Mouse (Mus musculus): ENCODE measurements around the gene Bnc2.

The Bnc2 gene

DNA sequence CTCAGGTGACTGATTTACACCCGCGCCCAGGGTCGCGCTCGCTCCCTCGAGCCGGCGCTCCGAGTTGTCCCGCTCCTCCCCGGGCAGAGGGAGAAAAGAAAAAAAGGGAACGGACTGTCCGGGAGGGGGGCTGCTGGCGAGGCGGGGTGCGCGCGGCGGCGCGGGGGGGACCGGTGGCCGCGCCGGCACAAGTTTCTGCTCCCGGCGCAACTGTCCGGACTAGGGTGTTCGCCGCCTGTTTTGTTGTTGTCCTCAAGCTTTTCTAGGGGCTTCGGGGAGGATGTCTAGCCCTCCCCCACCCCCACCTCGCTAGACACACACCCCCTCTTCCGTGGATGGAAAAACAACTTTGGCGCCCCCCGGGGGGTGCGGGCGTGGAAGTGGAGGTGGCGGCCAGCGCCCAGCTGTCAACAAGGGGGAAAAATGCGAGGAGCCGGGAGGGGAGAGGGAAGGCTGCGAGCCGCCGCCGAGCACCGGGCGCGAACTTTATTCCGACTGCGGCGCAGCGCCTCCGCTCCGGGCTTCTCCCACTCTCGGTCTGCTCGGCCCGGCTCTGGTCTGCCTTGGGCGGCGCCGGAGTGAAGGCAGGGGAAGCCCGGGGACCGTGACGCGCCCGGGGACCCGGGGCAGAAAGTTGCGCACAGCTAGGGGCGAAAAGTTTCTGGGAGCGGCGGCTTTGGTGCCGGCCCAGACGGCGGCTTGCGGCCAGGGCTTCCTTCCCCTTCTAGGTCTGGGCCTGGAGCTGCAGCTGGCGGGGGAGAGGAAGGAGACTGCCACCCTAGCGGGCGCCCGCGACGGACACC, at the start of gene Bnc2:
TSS of gene Bnc2 (minus strand) at position 105 of the 803 bp plus-strand sequence.
- peak; percentile 4 for DNase-seq

DNA sequence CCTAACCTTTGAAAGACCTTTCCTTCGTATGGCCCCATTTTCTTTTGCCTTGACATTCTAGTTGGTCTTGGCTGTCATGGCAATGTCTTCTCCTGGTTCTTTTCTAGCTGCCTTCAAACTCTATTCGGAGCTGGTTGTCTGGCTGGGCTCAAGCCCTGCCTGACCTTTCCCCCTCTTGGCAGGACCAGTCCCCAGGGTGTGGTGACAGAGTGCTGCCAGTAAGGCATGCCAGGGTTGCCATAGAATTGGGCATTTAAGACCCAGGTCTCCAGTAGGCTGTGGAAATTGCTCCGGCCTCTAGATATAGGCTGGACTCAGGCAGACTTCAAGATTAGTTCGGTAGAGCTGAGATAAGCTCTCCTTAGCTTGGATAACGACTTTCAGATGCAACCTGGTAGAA, 32.9 kb upstream of the Bnc2 start:
- DNase-seq: no peak

- no peak for DNase-seq
Observed at GRCm38 (mm10) chr4:84685521-84686366, 10.7 kb upstream of the Bnc2 start.

DNA sequence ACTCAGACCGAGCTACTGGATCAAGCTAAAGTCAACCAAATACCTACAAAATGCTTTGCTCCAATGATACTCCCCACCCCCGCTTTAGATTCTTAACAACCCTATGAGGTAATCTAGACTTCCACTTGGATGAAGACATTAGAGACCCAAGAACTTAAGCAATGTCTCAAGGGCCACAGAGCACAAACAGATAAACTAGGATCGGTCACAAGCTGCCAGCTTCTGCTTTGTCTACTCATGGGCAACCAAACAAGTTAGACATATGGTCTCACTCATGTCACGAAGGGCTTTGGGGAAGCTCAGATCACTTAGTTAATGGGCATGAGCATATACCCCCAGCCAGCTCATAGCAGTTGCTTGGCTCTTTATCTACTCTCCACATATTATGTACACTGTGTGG, 9.9 kb upstream of the Bnc2 start:
- no peak for DNase-seq

DNA sequence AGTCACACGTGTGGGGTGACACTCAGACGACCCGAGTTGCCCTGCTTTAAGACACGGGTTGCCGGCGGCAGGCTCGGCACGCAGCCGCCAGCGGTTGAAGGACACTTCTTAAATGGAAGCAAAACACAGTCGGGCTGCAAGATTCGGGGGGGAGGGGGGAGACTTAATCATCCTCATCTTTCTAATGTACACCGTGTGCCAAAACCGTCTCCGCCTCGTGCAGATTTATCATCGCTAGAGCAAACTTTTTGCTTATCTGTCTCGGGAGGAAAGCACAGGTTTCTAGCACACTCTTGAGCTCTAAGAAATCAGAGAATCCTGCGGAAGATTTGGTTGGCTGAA, 870 bp upstream of the Bnc2 start:
- DNase-seq: no peak

DNA sequence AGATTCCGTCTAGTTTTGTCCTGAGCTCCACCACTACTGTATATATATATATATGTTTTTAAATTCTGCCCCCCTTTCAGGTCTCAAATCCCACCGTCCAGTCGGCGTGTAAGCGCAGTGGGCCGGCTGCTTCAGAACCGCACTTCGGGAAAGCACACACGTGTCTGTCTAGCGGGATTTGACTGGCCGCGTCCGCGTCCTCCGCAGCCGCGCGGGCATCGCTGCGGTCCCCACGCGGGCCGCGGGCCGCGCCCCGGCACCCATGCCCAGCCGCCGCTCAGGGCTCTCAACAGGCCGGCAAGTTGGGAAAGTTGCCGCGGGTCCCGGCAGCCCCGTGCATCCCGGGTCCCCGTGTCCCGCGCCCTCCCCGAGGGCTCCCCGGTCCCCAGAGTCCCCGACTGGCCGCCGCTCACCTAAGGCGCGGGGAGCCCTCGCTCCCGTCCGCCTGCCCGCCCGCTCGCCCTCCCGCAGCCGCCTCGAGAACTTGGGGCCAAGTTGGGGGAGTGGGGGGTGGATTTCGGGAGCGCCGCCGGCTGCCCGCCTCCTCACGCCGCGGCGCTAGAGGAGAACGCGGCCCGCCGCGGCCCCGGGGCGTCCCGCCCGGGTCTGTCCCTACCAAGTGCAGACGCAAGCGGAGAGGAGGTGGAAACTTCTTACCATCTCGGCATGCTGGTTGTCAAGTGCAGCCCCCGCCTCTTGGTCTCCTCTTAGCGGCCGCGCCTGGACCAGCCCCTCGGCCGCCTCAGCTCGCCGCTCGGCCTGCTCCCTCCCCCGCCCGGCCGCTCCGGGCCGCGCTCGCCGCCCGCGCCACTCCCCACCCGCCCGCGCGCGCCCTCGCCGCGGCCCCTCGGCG, 531 bp downstream of the Bnc2 start:
- no peak for DNase-seq

- DNase-seq: no peak
Observed at GRCm38 (mm10) chr4:84673681-84674307, 1.3 kb downstream of the Bnc2 start.

DNA sequence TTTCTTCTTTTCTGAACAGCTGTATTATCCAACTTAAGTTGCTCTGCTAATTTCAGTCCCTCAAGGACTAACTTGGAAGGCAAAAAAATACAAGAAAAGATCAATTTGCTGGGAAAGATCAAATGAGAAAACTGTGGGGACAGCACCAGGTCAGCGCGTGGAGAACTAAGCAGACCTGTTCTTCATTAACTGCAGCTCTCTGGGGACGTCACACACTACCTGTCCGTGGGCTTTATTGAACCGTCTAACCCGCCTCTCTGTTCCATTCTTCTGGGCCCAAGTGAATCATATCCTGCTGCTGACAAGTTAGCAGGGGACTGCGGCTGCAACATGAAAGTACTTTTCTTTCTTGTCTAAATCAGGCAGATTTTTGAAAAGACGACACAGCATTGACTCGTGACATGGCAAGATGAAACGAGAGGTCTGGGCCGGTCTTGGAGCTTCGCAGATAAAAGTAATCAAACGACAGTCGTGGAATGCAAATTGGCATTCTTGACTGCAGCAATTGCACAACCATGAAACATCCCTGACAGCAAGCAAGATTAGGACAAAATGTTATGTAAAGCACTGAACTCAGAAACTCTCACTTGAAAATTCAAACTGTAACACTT, 2.8 kb downstream of the Bnc2 start:
- DNase-seq: no peak

DNA sequence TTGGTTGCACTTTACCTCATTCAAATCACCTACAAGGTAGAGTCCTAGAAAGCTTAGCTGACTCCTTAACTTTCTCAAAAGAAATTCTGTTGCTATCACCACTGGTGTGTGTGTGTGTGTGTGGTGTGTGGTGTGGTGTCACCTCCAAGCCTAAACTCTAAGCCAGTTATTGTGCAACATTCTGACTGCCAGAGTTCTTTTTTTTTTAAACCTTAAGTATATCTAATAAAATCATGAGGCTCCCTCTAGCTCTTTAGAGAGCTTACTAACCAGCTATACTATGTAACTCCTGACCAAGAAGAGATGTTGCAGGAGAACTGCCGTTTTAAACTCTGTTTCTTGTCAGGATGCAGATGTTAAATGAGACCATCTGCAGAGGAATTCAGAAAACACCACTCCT, 4.1 kb downstream of the Bnc2 start:
- no peak for DNase-seq

- no peak for DNase-seq
Observed at GRCm38 (mm10) chr4:84669650-84670049, 5.4 kb downstream of the Bnc2 start.

- DNase-seq: no peak
Observed at GRCm38 (mm10) chr4:84668949-84669605, 6.0 kb downstream of the Bnc2 start.

DNA sequence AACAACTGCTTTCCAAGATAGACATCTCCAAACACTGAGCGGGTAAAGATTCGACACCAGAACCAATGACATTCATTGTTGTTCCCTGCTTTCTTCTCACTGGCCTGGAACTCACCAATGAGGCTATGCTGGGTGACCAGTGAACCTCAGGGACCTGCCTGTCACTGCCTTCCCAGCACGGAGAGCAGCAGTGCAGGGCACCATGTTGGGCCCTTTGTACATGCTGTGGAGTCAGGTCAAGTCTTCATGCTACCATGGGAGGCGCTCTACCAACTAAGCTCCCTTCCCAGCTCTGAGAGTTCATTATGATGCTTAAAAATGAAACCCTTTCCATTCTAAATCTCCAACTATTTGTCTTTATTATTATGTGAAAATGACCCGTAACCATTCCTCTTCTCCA, 6.8 kb downstream of the Bnc2 start:
- no peak for DNase-seq

DNA sequence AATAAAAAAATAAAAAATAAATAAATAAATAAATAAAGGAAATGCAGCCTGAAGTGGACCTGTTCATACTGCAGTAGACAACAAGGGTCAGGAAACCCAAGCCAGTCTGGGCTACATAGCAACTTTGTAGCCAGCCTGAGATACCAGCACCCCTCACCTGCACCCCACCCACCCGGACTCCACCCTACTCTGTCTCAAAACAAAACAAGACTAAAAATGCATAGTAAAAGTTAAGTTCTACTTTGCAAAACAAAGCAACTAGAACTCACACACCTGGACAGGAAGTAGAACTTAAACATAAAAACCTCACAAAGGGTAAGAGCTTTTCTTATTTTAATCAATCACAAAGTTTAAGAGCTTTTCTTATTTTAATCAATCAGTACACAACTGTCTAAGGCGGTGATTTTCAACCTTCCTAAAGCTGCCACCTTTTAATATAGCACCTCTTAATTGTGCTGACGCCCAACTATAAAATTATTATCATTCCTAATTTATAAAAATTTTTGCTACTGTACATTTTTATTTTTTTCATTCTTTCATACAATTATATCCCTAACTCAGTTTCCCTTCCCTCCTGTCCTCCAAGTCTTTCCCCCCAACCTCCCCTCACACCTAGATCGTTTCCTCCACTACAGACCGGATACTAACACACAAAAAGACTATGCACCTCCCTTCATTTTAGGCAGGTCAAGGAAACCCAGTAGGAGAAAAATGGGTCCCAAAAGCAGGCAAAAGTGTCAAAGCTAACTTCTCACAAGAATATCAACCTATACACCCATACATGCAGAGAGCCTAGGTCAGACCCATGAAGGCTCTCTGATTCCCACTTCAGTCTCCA, 12.6 kb downstream of the Bnc2 start:
- DNase-seq: no peak

GRCm38 (mm10) chr4:84661341-84661740, 13.7 kb downstream of the Bnc2 start:
- no peak for DNase-seq

DNA sequence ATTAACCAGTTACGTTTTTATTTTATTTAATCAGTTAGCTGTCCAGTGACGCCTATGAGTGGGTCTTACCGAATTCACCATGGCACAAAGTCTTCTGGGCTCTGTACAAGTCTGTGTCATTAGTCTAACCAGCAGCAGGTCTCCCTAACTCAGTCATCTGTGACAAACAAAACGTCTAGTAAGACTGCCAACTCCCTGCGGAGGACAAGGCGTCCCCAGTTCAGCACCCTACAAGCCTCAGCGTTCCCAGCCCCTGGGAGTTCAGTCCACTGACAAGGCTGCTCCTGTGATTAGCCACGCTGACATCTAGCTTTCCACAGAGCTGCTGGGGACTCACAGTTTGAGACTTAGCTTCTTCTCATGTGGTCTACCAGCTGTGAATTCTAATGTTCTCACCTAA, 23.3 kb downstream of the Bnc2 start:
- no peak for DNase-seq

DNA sequence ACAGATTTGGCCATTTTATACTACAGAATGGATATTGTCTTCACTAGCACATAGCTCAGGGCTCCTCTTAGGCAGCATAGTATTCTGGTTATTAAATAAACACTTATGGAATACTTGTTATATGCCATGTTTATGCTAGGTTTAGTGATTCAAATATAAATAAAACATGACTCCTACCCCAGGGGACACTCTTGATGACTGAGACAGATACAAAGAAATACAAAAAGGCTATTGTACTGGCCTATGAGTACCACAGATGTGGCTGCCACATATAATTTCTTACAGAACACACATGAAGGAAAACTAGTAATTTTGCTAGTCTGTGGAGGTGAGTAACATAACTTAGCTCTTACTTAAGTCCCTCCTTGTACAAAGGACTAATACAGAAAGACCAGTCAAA, 28.5 kb downstream of the Bnc2 start:
- DNase-seq: no peak

DNA sequence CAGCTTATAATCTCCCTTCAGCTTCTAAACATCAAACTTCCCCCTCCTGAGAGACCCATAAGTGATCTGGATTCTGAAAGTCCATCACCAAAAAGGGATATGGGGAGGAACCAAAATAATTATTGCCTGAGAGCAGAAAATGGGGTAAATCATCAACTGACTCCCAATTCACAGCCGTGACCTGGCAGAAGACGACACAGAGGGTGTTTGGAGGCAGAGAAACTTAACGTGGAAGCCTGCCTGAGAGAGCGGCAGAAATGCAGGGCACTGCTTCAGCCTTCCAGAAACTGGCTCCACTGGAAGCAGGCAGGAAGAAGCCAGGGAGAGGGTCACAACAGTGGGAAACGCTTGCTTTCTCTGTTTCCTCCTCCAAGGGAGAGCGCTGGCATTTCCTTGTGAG, 35.9 kb downstream of the Bnc2 start:
- DNase-seq: no peak

DNA sequence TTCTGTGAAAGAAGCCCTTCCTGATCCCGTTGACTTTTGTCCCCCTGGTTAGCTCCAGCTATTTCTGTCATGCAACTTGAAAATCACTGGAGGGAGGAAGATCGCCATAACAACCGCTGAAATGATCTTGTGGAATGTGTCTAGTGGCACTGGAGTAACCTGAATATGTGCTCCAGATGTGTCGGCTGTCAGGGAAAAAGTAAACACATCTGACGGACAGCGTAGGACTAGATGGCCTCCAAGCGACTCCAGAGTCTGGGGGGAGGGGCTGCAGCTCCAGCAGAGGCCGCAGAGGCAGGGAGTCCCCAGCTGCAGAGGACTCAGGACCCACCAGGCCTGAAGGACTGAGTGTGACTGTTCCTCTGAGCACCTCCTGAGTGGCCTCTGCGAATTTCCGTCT, 37.4 kb downstream of the Bnc2 start:
- DNase-seq: no peak

DNA sequence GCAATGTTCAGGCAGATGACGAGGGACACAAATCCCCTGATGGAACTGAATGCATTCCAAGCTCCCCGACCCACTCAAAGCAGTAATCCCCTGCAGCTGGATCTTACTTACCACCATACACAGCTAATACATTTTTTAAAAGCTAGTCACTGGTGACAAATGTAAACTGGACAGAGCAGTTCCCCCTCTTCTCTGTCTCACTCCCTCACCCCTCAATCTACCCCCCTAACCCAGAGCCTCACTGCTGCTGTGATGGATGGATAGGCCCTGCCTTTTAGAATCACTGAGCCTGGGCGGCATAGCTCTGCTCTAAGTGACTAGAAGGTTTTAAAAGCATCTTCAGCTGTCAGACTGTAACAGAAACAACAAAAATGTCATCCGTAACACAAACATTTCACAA, 40.3 kb downstream of the Bnc2 start:
- no peak for DNase-seq

DNA sequence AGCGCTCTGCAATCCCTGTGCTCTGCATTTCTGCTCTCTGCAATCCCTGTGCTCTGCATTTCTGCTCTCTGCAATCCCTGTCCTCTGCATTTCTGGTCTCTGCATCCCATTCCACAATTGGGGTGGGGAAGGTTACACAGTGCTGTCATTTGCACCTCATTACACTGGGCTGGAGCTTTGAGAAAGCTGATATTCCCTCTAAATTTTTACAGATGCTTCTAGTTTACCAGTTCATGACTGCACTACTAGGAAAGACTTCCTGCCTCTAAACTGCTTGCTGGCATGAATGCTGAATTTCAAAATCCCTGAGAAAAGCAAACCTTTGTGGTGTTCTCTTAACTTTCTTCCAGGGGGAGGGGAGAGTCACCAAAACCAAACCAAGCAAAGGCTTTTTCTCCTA, 41.1 kb downstream of the Bnc2 start:
- DNase-seq: no peak

Measured in thymus, postnatal 25 days (tissue).